Mouse (Mus musculus): Measurements from ENCODE around the gene Gmcl1. TPM values are rescaled to one million over a fixed set of nuclear protein-coding genes. Genes with fewer than 3 reads are reported as not detected.

Gmcl1 gene
- total RNA-seq, 1 experiment from 2014 or later = 26.6 TPM

DNA sequence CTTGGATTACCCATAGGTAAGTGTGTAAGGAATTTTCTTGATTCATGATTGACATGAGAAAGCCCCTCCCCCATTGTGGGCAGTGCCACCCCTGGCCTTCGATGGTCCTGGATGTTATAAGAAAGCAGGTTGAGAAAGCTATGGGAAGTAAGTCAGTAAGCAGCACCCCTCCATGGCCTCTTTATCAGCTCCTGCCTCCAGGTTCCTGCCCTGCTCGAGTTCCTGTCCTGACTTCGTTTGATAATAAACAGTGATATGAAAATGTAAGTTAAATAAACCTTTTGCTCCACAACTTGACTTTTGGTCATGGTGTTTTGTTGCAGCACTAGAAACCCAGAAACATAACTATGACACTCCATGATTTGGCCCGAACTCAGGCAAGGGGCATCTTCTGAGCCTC, 16.6 kb upstream of the Gmcl1 start:
- ATAC-seq (replicated peaks in 1 of 2; ENCODE audit: insufficient read depth in 1 of 2, low FRiP score in 2 of 2, low TSS enrichment in 1 of 2, low read depth in 1 of 2, poor library complexity in 2 of 2, severe bottlenecking in 2 of 2) = no peak

DNA sequence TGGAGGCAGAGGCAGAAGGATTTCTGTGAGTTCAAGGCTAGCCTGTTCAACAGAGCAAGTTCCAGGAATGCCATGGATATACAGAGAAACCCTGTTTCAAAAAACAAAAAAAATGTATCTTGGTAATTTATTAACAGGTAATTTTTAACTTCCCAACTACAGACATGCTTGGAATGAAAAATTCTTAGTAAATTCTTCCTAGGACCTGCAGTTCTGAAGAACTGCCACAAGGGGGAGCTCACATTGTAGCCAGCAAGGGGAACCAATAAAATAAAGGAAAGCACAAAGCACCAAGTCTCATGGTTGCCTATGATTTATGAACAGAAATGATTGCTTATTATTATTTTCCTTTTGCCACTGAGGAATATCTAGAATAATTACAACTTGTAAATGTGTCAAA, 14.0 kb upstream of the Gmcl1 start:
- ATAC-seq (replicated peaks in 1 of 2; ENCODE audit: insufficient read depth in 1 of 2, low FRiP score in 2 of 2, low TSS enrichment in 1 of 2, low read depth in 1 of 2, poor library complexity in 2 of 2, severe bottlenecking in 2 of 2) = peak in 1 of 2 experiments; percentile 58; a peak in 1 of 4 replicates

DNA sequence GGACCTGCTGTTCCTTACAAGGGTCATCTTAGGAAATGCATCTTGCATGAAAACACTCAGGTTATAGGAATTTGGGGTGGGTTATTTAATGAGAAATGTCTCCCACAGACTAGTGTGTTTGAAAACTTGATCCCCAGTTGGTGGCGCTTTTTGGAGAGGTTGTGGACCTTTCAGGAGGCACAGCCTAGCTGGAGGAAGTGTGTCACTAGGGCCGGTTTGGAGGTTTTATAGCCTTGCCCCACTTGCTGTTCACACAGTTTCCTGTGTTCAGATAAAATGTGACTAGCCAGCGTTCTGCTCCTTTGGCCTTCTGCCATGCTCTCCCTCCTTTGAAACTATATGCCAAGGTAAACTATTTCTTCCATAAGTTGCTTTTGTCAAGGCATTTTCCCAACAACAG, 7.5 kb upstream of the Gmcl1 start:
- ATAC-seq (replicated peaks in 1 of 2; ENCODE audit: insufficient read depth in 1 of 2, low FRiP score in 2 of 2, low TSS enrichment in 1 of 2, low read depth in 1 of 2, poor library complexity in 2 of 2, severe bottlenecking in 2 of 2) = no peak

DNA sequence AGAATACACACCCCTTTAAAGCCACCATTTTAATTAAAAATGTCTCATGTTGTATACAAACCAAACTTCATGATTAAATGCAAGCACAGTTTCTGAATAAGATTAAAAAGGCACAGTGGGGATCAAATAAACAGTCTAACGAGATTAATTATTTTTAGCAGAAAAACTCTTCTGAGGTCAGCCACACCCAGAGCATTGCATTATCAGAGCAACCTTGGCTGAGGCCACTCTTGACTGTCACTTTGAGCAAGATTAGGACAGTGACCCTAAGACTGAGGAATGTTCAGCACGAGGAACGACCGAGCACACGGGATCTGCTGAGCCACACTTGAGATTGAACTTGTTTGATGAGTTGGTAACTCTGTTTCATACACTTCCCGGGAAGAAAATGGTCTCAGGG, 3.6 kb upstream of the Gmcl1 start:
- ATAC-seq (replicated peaks in 1 of 2; ENCODE audit: insufficient read depth in 1 of 2, low FRiP score in 2 of 2, low TSS enrichment in 1 of 2, low read depth in 1 of 2, poor library complexity in 2 of 2, severe bottlenecking in 2 of 2) = no peak

DNA sequence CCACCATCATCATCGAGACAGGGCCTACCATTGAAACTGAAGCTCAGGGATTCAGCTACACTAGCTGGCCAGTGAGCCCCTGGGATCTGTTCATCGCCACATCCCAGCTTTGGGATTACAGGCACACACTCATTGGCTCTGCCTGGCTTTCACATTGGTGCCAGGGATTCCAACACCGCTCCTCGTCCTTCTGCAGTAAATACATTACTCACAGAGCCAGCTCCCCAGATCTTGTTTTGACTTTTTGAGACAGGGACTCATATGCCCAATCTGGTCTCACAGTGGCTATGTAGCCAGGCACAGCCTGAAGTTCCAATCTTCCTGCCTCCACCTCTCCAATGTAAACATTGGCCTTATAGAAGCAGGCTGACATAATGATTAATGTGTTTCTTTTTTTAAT, 3.1 kb upstream of the Gmcl1 start:
- ATAC-seq (replicated peaks in 1 of 2; ENCODE audit: insufficient read depth in 1 of 2, low FRiP score in 2 of 2, low TSS enrichment in 1 of 2, low read depth in 1 of 2, poor library complexity in 2 of 2, severe bottlenecking in 2 of 2) = no peak

DNA sequence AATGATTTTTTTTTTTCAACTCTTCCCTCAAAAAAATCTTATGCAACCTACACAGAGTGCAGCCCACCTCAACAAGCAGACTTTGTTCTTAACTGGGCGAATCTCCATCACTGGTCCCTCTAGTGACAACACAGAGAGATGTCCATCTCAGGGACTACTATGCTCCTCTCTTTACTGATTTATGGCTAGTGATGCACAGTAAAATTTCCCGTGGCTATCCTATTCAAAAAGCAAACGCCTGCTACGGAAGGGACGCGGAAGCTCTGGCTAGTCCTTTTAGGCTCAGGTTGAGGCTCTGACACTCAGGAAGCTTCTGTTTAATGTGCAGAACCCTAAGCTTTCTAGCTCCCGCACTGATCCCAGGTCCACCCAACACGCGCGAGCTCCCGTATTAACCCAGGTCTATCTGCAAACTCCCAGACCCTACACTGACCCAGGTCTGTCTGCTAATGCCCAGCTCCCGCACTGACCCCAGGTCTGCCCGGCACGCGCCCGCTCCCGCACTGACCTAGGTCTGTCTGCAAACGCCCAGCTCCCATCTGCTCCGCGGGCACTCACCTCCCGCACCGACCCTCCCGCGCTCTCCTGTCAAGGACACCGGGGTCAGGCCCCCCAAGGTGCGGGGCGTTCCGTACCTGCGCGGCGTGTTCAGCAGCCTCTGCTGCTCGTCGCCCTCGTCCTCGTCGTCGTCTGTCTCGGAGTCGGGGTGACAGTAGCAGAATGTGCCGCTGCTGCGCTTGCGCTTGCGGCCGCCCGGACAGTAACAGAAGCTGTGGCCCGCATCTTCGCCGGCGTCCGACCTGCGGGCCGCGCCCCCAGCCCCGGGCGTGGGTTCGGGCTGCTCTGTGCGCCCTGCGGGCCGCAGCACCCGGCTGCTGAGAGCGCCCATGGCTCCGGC, 658 bp downstream of the Gmcl1 start:
- ATAC-seq (replicated peaks in 1 of 2; ENCODE audit: insufficient read depth in 1 of 2, low FRiP score in 2 of 2, low TSS enrichment in 1 of 2, low read depth in 1 of 2, poor library complexity in 2 of 2, severe bottlenecking in 2 of 2) = 0 out of 4 replicates have a peak, but pooled peaks of 1 of the 2 experiments have one; percentile 8

DNA sequence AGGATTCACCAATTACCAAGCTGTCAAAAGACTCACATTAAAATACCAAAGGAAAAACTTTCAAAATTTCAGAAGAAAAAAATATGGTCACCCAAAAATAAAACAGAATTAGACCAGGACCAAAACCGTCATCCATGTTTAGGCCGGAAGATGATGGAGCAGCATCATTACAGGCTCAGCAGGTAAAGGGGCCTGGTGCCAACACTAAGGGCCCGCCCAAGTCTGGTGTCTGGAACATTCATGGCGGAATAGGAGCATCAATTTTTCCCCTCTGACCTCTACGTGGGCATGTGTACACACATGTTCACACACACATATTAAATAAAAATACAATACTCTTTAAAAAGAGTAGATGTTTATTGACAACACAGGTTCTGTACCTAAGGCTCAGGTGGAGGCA, 4.5 kb downstream of the Gmcl1 start:
- ATAC-seq (replicated peaks in 1 of 2; ENCODE audit: insufficient read depth in 1 of 2, low FRiP score in 2 of 2, low TSS enrichment in 1 of 2, low read depth in 1 of 2, poor library complexity in 2 of 2, severe bottlenecking in 2 of 2) = no peak

DNA sequence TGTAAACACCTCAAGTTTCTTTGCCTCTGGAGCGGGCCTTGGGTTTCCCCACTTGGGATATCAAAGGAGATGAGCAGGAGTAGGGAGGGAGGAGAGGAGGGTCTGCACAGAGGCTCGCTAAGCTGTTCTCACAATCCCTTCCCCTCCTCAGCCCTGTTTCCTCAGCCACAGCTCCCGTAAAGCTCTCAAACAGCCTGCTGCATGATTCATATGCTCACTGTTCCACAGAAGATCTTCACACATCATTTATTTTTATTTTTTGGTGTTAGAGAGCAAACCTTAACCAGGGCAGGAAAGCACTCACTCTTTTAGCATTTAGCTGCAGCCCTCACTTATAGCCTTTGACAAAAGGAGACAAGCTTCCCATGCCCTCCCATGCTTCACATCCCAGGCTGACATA, 11.2 kb downstream of the Gmcl1 start:
- ATAC-seq (replicated peaks in 1 of 2; ENCODE audit: insufficient read depth in 1 of 2, low FRiP score in 2 of 2, low TSS enrichment in 1 of 2, low read depth in 1 of 2, poor library complexity in 2 of 2, severe bottlenecking in 2 of 2) = no peak

DNA sequence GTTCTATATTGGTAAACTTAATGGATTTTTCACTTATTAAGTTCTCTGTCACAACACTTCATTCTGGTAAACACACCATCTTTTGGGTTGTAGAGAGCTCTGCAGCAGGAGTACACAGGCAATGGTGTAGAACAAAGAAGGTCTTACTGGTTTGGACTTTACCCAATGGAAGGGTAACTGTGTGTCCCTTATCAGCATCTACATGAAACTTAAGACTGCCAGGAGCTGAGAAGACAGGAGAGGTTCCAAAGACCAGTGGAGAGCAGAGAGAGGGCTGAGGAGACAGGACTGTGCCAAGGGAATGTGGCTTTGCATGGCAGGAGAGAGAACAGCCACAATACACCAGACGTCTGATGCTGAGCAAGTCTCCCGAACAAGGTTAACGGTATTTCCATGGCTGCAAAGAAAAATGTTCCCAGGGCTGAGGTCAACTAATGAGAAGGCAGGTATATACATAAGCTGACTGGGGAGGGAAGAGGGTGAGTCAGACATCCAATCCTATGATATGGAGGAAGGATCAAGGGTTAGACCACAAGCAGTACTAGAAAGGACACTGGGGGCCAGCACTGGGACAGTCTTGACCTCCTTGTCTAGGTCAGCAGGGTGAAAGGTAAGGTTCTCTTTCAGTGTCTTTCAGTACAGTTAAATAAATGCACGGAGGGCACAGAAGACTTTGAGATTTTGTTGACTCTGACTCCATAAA, 25.0 kb downstream of the Gmcl1 start:
- ATAC-seq (replicated peaks in 1 of 2; ENCODE audit: insufficient read depth in 1 of 2, low FRiP score in 2 of 2, low TSS enrichment in 1 of 2, low read depth in 1 of 2, poor library complexity in 2 of 2, severe bottlenecking in 2 of 2) = no peak

DNA sequence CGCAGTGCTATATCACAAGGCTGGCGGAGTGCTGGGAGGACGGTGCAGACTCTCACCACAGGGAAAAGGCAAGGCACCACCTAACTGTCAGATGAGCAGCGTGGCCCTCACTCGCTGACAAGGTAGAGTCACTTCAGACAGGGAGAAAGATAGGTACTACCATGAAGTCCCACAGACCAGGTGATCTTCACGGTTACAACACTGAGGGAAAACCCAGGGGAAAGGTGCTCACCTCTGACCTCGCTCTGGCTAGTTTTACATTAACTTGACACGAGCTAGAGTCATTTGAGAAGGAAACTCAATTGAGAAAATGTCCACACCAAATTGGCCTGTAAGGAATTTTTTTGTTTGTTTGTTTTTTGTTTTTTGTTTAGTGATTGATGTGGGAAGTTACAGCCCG, 30.6 kb downstream of the Gmcl1 start:
- ATAC-seq (replicated peaks in 1 of 2; ENCODE audit: insufficient read depth in 1 of 2, low FRiP score in 2 of 2, low TSS enrichment in 1 of 2, low read depth in 1 of 2, poor library complexity in 2 of 2, severe bottlenecking in 2 of 2) = no peak

DNA sequence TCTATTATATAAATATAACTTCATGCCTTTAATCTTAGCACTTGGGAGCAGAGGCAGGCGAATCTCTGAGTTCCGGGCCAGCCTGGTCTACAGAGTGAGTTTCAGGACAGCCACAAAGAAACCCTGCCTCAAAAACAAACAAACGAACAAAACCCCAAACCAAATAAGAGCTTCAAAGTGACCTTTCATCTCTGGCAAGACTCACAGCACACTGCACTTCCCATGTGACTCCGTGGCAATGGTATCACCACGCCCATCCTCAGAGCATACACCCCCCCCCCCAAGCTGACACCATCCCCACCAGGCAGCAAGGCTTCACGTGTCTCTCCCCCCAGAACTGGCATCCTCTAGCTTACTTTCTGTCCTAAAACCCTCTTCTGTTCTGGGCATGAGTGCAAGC, 35.3 kb downstream of the Gmcl1 start:
- no peak for ATAC-seq (replicated peaks in 1 of 2; ENCODE audit: insufficient read depth in 1 of 2, low FRiP score in 2 of 2, low TSS enrichment in 1 of 2, low read depth in 1 of 2, poor library complexity in 2 of 2, severe bottlenecking in 2 of 2)

DNA sequence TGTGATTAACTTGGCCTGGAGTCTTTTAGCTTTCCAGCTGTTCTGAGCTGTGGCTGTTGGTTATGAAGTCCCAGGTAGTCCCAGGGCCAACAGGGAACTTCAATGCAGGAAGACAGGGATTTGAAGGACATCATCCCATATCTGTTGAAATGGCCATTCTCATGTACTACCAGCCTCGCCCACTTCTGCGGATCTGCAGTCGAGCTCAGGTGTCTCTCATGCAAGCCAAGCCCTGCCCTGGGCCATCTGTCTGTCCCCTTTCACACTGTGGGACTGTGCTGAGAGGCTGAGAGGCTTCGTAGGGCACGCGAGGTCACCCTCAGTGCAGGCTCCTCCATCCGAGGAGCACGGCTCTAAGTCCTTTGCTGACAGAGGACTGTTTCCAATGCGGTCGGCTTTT, 37.0 kb downstream of the Gmcl1 start:
- ATAC-seq (replicated peaks in 1 of 2; ENCODE audit: insufficient read depth in 1 of 2, low FRiP score in 2 of 2, low TSS enrichment in 1 of 2, low read depth in 1 of 2, poor library complexity in 2 of 2, severe bottlenecking in 2 of 2) = no peak

DNA sequence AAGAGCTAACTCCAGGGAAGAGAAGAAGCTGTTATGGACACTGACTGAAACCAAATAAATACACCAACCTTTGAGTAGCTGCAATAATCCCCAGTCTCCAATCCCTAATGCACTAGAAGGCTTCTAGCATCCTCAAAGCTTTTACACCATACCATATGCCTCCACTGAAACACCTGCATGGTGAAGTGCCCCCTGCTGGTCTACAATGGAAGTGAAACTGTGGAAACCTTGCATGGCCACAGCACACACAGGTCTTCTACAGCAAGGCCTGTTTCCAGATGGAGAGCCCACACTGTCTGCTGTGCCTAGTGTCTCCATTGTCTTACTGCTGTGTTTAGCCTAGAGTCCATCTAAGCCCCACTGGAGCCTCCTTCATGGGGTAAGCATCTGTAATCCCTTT, 38.7 kb downstream of the Gmcl1 start:
- peak; percentile 75 to 85 for ATAC-seq (replicated peaks in 1 of 2; ENCODE audit: insufficient read depth in 1 of 2, low FRiP score in 2 of 2, low TSS enrichment in 1 of 2, low read depth in 1 of 2, poor library complexity in 2 of 2, severe bottlenecking in 2 of 2)

DNA sequence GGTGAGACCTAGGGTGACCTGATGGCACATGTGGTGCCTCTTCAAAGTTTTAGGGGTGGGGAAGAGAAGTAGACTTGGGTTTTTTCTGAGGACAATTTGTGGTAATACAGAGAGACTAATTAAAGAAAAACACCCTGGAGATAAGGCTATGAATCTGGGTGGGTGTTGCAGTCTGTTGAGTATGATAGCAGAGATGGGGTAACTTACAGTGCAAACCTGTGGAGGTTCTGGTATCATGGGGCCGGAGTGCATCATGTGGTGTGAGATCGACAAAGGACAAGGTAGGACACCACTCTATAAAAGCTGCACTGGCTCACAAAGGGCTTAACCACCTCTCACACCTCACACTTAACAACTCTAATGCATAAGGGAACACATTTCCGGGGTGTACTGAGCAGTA, 43.5 kb downstream of the Gmcl1 start:
- ATAC-seq (replicated peaks in 1 of 2; ENCODE audit: insufficient read depth in 1 of 2, low FRiP score in 2 of 2, low TSS enrichment in 1 of 2, low read depth in 1 of 2, poor library complexity in 2 of 2, severe bottlenecking in 2 of 2) = no peak

DNA sequence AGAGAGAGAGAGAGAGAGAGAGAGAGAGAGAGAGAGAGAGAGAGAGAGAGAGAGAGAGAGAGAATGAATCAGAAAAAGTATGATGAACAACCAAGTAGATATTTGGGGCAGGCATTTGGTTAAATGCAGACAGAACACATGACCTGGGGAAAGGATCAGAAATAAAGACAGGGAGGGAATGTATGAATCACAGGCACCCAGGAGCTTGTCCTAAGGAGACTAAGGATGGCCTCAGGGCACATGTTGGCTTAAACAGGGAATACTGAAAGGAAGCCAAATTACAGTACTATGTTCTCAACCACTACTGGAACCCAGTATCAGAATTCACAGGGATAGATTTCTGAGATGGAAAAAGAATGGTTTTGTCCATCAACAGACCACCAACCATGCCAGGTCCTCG, 46.2 kb downstream of the Gmcl1 start:
- ATAC-seq (replicated peaks in 1 of 2; ENCODE audit: insufficient read depth in 1 of 2, low FRiP score in 2 of 2, low TSS enrichment in 1 of 2, low read depth in 1 of 2, poor library complexity in 2 of 2, severe bottlenecking in 2 of 2) = no peak

DNA sequence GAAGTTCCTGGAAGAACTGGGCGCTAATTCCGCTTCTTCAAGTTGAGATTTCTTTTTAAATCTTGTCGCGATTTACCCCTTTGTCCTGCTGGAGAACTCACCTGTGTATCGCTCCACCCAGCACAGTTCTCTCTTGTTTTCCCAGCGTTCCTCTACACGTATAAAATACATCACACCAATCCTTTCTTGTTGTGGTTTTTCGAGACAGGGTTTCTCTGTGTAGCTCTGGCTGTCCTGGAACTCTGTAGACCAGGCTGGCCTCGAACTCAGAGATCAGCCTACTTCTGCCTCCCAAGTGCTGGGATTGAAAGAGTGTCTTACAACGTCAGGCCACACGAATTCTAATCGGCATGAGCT, 48.5 kb downstream of the Gmcl1 start:
- no peak for ATAC-seq (replicated peaks in 1 of 2; ENCODE audit: insufficient read depth in 1 of 2, low FRiP score in 2 of 2, low TSS enrichment in 1 of 2, low read depth in 1 of 2, poor library complexity in 2 of 2, severe bottlenecking in 2 of 2)

DNA sequence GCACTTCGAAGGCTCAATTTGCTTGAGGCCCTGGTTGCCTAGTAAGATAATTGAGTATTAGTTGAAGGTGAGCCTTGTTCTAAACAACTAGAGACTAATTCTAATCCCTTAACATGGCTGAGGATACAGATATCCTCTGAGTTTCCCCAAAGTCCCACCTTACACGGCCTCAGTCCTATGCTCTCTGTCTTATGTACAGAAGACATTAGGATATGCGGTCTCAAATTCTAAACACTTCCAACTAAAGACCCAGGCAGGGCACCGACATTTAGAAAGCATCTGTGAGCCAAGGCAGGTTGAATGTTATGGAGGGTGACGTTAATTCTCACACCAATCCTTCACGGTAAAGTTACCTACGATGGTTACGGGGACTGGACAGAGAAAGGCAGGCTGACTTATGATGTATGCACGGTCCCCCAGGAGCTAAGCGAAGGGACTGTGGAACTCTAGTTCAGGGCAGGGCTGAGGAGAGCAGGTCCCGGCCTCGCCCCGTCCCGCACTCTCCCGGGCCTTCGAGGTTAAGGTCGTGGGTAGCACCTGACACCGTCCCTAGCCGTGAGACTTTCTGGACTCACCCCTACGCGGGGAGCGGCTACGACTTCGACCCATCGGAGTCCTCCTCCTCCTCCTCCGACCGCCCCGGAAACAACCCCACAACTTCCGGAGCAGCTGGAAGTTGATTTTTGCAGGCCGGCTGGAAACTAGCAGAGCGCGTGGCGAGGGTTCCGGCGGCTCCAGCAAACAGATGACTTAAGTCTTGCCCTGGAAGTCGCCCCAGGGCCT, 49.1 kb downstream of the Gmcl1 start, which contains the start of gene Snrnp27:
Gene Snrnp27 (minus strand): TSS at position 651 of the 783 bp plus-strand sequence.
- peak; percentile 93 to 96 for ATAC-seq (replicated peaks in 1 of 2; ENCODE audit: insufficient read depth in 1 of 2, low FRiP score in 2 of 2, low TSS enrichment in 1 of 2, low read depth in 1 of 2, poor library complexity in 2 of 2, severe bottlenecking in 2 of 2)

DNA sequence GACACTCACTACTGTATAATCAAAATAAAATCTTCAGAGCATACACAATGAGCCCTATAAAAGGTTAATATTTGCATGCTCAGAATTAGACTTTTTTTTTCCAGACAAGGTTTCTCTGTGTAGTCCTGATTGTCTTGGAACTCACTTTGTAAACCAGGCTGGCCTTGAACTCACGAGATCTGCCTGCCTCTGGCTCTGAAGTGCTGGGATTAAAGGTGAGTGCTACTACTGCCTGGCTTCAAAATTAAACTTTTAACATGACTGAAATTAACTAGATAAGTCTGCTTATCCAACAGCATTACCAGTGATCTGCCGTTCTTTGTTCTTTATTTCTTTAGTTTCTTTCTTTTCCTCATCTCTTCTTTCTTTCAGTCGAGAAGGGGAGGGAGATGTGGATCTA, 51.9 kb downstream of the Gmcl1 start:
- ATAC-seq (replicated peaks in 1 of 2; ENCODE audit: insufficient read depth in 1 of 2, low FRiP score in 2 of 2, low TSS enrichment in 1 of 2, low read depth in 1 of 2, poor library complexity in 2 of 2, severe bottlenecking in 2 of 2) = no peak

All from hematopoietic stem cell, adult 5-6 weeks (primary cell).